Mouse (Mus musculus) cerebellum, postnatal 10 days (tissue): Measurements from ENCODE around the gene Colgalt1.

ENCODE experiments used
- DNase-seq, 2 experiments: peaks; one replicate each; pipeline ENCODE4 v3.0.0; 2021; ENCODE audit warnings: mixed read lengths in 2 of 2

Gene Colgalt1

GRCm38 (mm10) chr8:71628396-71629095 is 17.7 kb downstream of the Colgalt1 start:
- DNase-seq, result peak; percentile 50 to 57

GRCm38 (mm10) chr8:71629096-71629697 is 18.4 kb downstream of the Colgalt1 start:
- DNase-seq, result peak; percentile 95 to 96

- DNase-seq, result peak; percentile 67
Observed at GRCm38 (mm10) chr8:71629781-71630212, 19.0 kb downstream of the Colgalt1 start.

GRCm38 (mm10) chr8:71630761-71631160 is 20.0 kb downstream of the Colgalt1 start:
- DNase-seq, result no peak

- no peak for DNase-seq
Observed at GRCm38 (mm10) chr8:71631897-71632296, 21.1 kb downstream of the Colgalt1 start.

- peak; percentile 68 for DNase-seq
Observed at GRCm38 (mm10) chr8:71633164-71633563, 22.4 kb downstream of the Colgalt1 start.

- DNase-seq, result peak; percentile 70 to 75
Observed at GRCm38 (mm10) chr8:71633981-71634667, 23.3 kb downstream of the Colgalt1 start.

- no peak for DNase-seq
Observed at GRCm38 (mm10) chr8:71637149-71638095, 26.6 kb downstream of the Colgalt1 start.

- DNase-seq, result peak; percentile 63 to 67
Observed at GRCm38 (mm10) chr8:71638321-71638720, 27.5 kb downstream of the Colgalt1 start.

- DNase-seq, result no peak
Observed at GRCm38 (mm10) chr8:71639318-71639717, 28.5 kb downstream of the Colgalt1 start.

- no peak for DNase-seq
Observed at GRCm38 (mm10) chr8:71645510-71645909, 34.7 kb downstream of the Colgalt1 start.

GRCm38 (mm10) chr8:71654600-71654999 is 43.8 kb downstream of the Colgalt1 start:
- DNase-seq, result peak in 1 of 2 experiments; percentile 52

GRCm38 (mm10) chr8:71657816-71658215 is 47.0 kb downstream of the Colgalt1 start:
- DNase-seq, result peak in 1 of 2 experiments; percentile 63

GRCm38 (mm10) chr8:71658515-71659049 is 47.8 kb downstream of the Colgalt1 start:
- peak in 1 of 2 experiments; percentile 65 for DNase-seq

- DNase-seq, result peak; percentile 92 to 93
Observed at GRCm38 (mm10) chr8:71659751-71660150, 49.0 kb downstream of the Colgalt1 start.

GRCm38 (mm10) chr8:71660325-71661120 is 49.7 kb downstream of the Colgalt1 start:
- DNase-seq, result peak; percentile 95 to 96

GRCm38 (mm10) chr8:71665331-71666130 is 54.7 kb downstream of the Colgalt1 start:
- peak; percentile 72 to 73 for DNase-seq

GRCm38 (mm10) chr8:71666855-71667254 is 56.1 kb downstream of the Colgalt1 start:
- DNase-seq, result peak in 1 of 2 experiments; percentile 44

GRCm38 (mm10) chr8:71667256-71667655 is 56.5 kb downstream of the Colgalt1 start:
- DNase-seq, result peak; percentile 42 to 54
